Mouse (Mus musculus) midbrain, embryonic 12.5 days (tissue): ENCODE measurements around the gene Prkg1. TPM values are rescaled to one million over a fixed set of nuclear protein-coding genes. Genes with fewer than 3 reads are reported as not detected.

Experiments used
- ATAC-seq: fragments of 200-750 bp; cut with Nextera tagmentation; 2 replicates; pipeline ENCODE4 v1.8.0; 2017; ENCODE audit warnings: low read depth, moderate TSS enrichment, moderate library complexity; ENCODE audit not compliant: low FRiP score
- H3K27ac ChIP-seq: fragments of 300-500 bp; sonication (generic); replicated peaks from 2 replicates; pipeline ENCODE4 v1.5.1; 2016; ENCODE audit warnings: mild to moderate bottlenecking
- H3K27me3 ChIP-seq: fragments of 300-500 bp; sonication (generic); 2 replicates; pipeline ENCODE4 v1.6.1; 2016; ENCODE audit warnings: mild to moderate bottlenecking
- H3K36me3 ChIP-seq: fragments of 300-500 bp; sonication (generic); 2 replicates; pipeline ENCODE4 v1.6.1; 2016
- H3K4me1 ChIP-seq: fragments of 300-500 bp; sonication (generic); 2 replicates; pipeline ENCODE4 v1.6.1; 2016
- H3K4me2 ChIP-seq: fragments of 300-500 bp; sonication (generic); replicated peaks from 2 replicates; pipeline ENCODE4 v1.6.1; 2016; ENCODE audit warnings: mild to moderate bottlenecking, moderate library complexity
- H3K4me3 ChIP-seq: fragments of 300-500 bp; sonication (generic); 2 replicates; pipeline ENCODE4 v1.5.1; 2016; ENCODE audit warnings: mild to moderate bottlenecking
- H3K9ac ChIP-seq: fragments of 300-500 bp; sonication (generic); replicated peaks from 2 replicates; pipeline ENCODE4 v1.6.1; 2016; ENCODE audit warnings: mild to moderate bottlenecking, moderate library complexity
- H3K9me3 ChIP-seq: fragments of 300-500 bp; sonication (generic); 2 replicates; pipeline ENCODE4 v1.6.1; 2016; ENCODE audit warnings: mild to moderate bottlenecking
- WGBS: fragments of 180-500 bp; shearing (Covaris S2); methylation state at CpG from one replicate; pipeline ENCODE4 v1.1.7; 2016; 5-methylcytosine and 5-hydroxymethylcytosine counted together
- polyA plus RNA-seq: library from polyadenylated mRNA; unstranded; fragments of >200 nt; fragmentation: Nextera tagmentation; extraction: Ambion mirVana; gene quantifications from 2 replicates; pipeline ENCODE4 v1.2.1, GENCODE M21; 2016

The Prkg1 gene
- polyA plus RNA-seq, 1 experiment from 2014 or later, result 8.7 TPM

GRCm38 (mm10) chr19:31763951-31764800 lies 657 bp downstream of the Prkg1 start:
- Histone ChIP-seq H3K9me3 (no peaks in the 10 kb centered on the region), H3K27ac (no peak overlapping the region), H3K36me3 (no peaks in the 10 kb centered on the region), H3K9ac (peak overlapping the region; percentile 39), H3K4me1 (peaks cover 24% of the 10 kb centered on the region), H3K4me2 (peak overlapping the region; percentile 86), H3K4me3 (peak overlapping the region; percentile 50), H3K27me3 (peaks cover 36% of the 10 kb centered on the region)
- under 1% methylated on average over 55 of the region's 56 CpGs for WGBS
- peak; percentile 48 for ATAC-seq

GRCm38 (mm10) chr19:31763246-31763821 lies 1.5 kb downstream of the Prkg1 start:
- peaks cover 36% of the 10 kb centered on the region for H3K27me3 ChIP-seq
- no peak overlapping the region for H3K27ac ChIP-seq

GRCm38 (mm10) chr19:31762411-31763245 lies 2.2 kb downstream of the Prkg1 start:
- WGBS, result under 1% methylated on average over 24 of the region's 24 CpGs
- ATAC-seq, result peak; percentile 36; the same call in 1 of the 2 replicates
- Histone ChIP-seq H3K9me3 (no peaks in the 10 kb centered on the region), H3K27me3 (peaks cover 35% of the 10 kb centered on the region), H3K27ac (no peak overlapping the region), H3K4me2 (peak overlapping the region; percentile 86), H3K9ac (peak overlapping the region; percentile 48; the same call in 1 of the 2 replicates), H3K36me3 (no peaks in the 10 kb centered on the region), H3K4me3 (peak overlapping the region; percentile 50), H3K4me1 (peaks cover 24% of the 10 kb centered on the region)

More at GRCm38 (mm10) chr19:31763246-31763821, 1.5 kb downstream of the Prkg1 start:
- Histone ChIP-seq H3K9ac (0 out of 2 replicates have a peak overlapping the region, but pooled peaks have one; percentile 48), H3K9me3 (no peaks in the 10 kb centered on the region), H3K36me3 (no peaks in the 10 kb centered on the region), H3K4me1 (peaks cover 24% of the 10 kb centered on the region), H3K4me3 (peak overlapping the region; percentile 50), H3K4me2 (peak overlapping the region; percentile 86)
- ATAC-seq, result no peak
- 4% methylated on average over 20 of the region's 20 CpGs for WGBS

GRCm38 (mm10) chr19:31759855-31760254 lies 5.0 kb downstream of the Prkg1 start:
- 65% methylated on average over 3 of the region's 3 CpGs for WGBS
- ATAC-seq, result no peak
- H3K27me3 ChIP-seq, result peaks cover 32% of the 10 kb centered on the region

GRCm38 (mm10) chr19:31755929-31756792 lies 8.7 kb downstream of the Prkg1 start:
- no peak overlapping the region for H3K9ac ChIP-seq
- no peak overlapping the region for H3K27ac ChIP-seq
- H3K36me3 ChIP-seq, result no peaks in the 10 kb centered on the region
- WGBS, result 39% methylated on average over 11 of the region's 11 CpGs
- H3K9me3 ChIP-seq, result no peaks in the 10 kb centered on the region
- no peak overlapping the region for H3K4me3 ChIP-seq
- peak; percentile 52; the same call in 1 of the 2 replicates for ATAC-seq
- no peak overlapping the region for H3K4me2 ChIP-seq
- peaks cover 8% of the 10 kb centered on the region for H3K27me3 ChIP-seq
- H3K4me1 ChIP-seq, result peaks cover 2% of the 10 kb centered on the region; the same call in 1 of the 2 replicates

More at GRCm38 (mm10) chr19:31759855-31760254, 5.0 kb downstream of the Prkg1 start:
- Histone ChIP-seq H3K27ac (no peak overlapping the region), H3K4me3 (no peak overlapping the region), H3K9me3 (no peaks in the 10 kb centered on the region), H3K36me3 (no peaks in the 10 kb centered on the region), H3K4me1 (peaks cover 24% of the 10 kb centered on the region), H3K9ac (no peak overlapping the region), H3K4me2 (no peak overlapping the region)

- H3K4me3 ChIP-seq, result no peak overlapping the region
- H3K27ac ChIP-seq, result no peak overlapping the region
- 61% methylated on average over 9 of the region's 9 CpGs for WGBS
- no peak overlapping the region for H3K4me2 ChIP-seq
- no peaks in the 10 kb centered on the region for H3K36me3 ChIP-seq
- ATAC-seq, result no peak
- H3K27me3 ChIP-seq, result no peaks in the 10 kb centered on the region
- H3K9me3 ChIP-seq, result no peaks in the 10 kb centered on the region
- no peak overlapping the region for H3K9ac ChIP-seq
- H3K4me1 ChIP-seq, result peaks cover 2% of the 10 kb centered on the region; the same call in 1 of the 2 replicates
Measured at GRCm38 (mm10) chr19:31754642-31755287, 10.1 kb downstream of the Prkg1 start.

- no peaks in the 10 kb centered on the region for H3K27me3 ChIP-seq
- no peak overlapping the region for H3K9ac ChIP-seq
- H3K4me2 ChIP-seq, result no peak overlapping the region
- H3K4me1 ChIP-seq, result peaks cover 2% of the 10 kb centered on the region; the same call in 1 of the 2 replicates
- no peak overlapping the region for H3K27ac ChIP-seq
- H3K4me3 ChIP-seq, result no peak overlapping the region
- no peak for ATAC-seq
- no peaks in the 10 kb centered on the region for H3K36me3 ChIP-seq
- H3K9me3 ChIP-seq, result no peaks in the 10 kb centered on the region
- WGBS, result 66% methylated on average over 11 of the region's 11 CpGs
Measured at GRCm38 (mm10) chr19:31750976-31751676, 13.7 kb downstream of the Prkg1 start.

- Histone ChIP-seq H3K4me2 (no peak overlapping the region), H3K36me3 (no peaks in the 10 kb centered on the region), H3K4me3 (no peak overlapping the region), H3K27me3 (no peaks in the 10 kb centered on the region), H3K27ac (no peak overlapping the region), H3K4me1 (0 out of 2 replicates have a peak, but pooled peaks cover 2% of the 10 kb centered on the region), H3K9ac (no peak overlapping the region), H3K9me3 (no peaks in the 10 kb centered on the region)
- WGBS, result 17% methylated on average over 2 of the region's 2 CpGs
- ATAC-seq, result no peak
Measured at GRCm38 (mm10) chr19:31746635-31747034, 18.2 kb downstream of the Prkg1 start.

- 68% methylated on average over 8 of the region's 8 CpGs for WGBS
- H3K9me3 ChIP-seq, result no peaks in the 10 kb centered on the region
- ATAC-seq, result no peak
Measured at GRCm38 (mm10) chr19:31743241-31744045, 21.4 kb downstream of the Prkg1 start.

GRCm38 (mm10) chr19:31714900-31715299 lies 49.9 kb downstream of the Prkg1 start:
- no peak overlapping the region for H3K27ac ChIP-seq
- WGBS, result 80% methylated on average over 6 of the region's 6 CpGs

More at GRCm38 (mm10) chr19:31743241-31744045, 21.4 kb downstream of the Prkg1 start:
- Histone ChIP-seq H3K9ac (no peak overlapping the region), H3K27me3 (no peaks in the 10 kb centered on the region), H3K4me2 (no peak overlapping the region), H3K4me1 (no peaks in the 10 kb centered on the region), H3K27ac (no peak overlapping the region), H3K4me3 (no peak overlapping the region), H3K36me3 (no peaks in the 10 kb centered on the region)

More at GRCm38 (mm10) chr19:31714900-31715299, 49.9 kb downstream of the Prkg1 start:
- Histone ChIP-seq H3K4me3 (no peak overlapping the region), H3K9me3 (no peaks in the 10 kb centered on the region), H3K27me3 (no peaks in the 10 kb centered on the region), H3K4me1 (no peaks in the 10 kb centered on the region), H3K36me3 (no peaks in the 10 kb centered on the region), H3K4me2 (no peak overlapping the region), H3K9ac (no peak overlapping the region)
- no peak for ATAC-seq
